Mouse (Mus musculus) CH12.LX (cell line): Measurements from ENCODE around the gene Pipox. TPM values are rescaled to one million over a fixed set of nuclear protein-coding genes. Genes with fewer than 3 reads are reported as not detected.

Source experiments
- DNase-seq: peaks from one replicate; pipeline ENCODE4 v3.0.0-alpha.2; 2013; ENCODE audit errors: extremely low read depth
- H3K27ac ChIP-seq: 2 replicates; pipeline ENCODE4 v1.5.1; 2012; ENCODE audit warnings: low read depth, mild to moderate bottlenecking, control low read depth, moderate library complexity; ENCODE audit not compliant: insufficient read depth
- H3K27me3 ChIP-seq: replicated peaks from 2 replicates; pipeline ENCODE3; 2012; ENCODE audit warnings: inconsistent platforms
- H3K36me3 ChIP-seq, 2 experiments: replicated peaks in 1 of 2; 2 replicates each; pipeline versions ENCODE3 to v1.6.1; 2012; ENCODE audit warnings: inconsistent platforms in 1 of 2, low read length in 1 of 2, mild to moderate bottlenecking in 1 of 2, mixed read lengths in 1 of 2, moderate library complexity in 1 of 2; ENCODE audit not compliant: control insufficient read depth in 1 of 2, insufficient read depth in 1 of 2
- H3K4me1 ChIP-seq, 2 experiments: 2 replicates each; pipeline ENCODE4 v1.6.1; 2012; ENCODE audit warnings: inconsistent platforms in 1 of 2, moderate library complexity in 1 of 2; ENCODE audit not compliant: insufficient read depth in 2 of 2, control insufficient read depth in 1 of 2
- H3K4me2 ChIP-seq: 2 replicates; pipeline ENCODE4 v1.6.1; 2012; ENCODE audit warnings: low read depth, mild to moderate bottlenecking, control low read depth; ENCODE audit not compliant: poor library complexity, insufficient read depth, severe bottlenecking
- H3K4me3 ChIP-seq, 3 experiments: fragments of 150-350 bp in 1 of 3; sonication (generic) in 1 of 3; replicated peaks in 1 of 3; 2 replicates each; pipeline versions ENCODE3 to v1.5.1; 2011 to 2012; ENCODE audit warnings: low read depth in 2 of 3, low read length in 2 of 3, mild to moderate bottlenecking in 2 of 3, moderate library complexity in 2 of 3, control low read depth in 1 of 3, improper control_type of control experiment in 1 of 3, inconsistent platforms in 1 of 3, mixed read lengths in 1 of 3; ENCODE audit not compliant: poor library complexity in 1 of 3
- H3K79me2 ChIP-seq: replicated peaks from 2 replicates; pipeline ENCODE4 v1.6.1; 2012; ENCODE audit warnings: mild to moderate bottlenecking, moderate library complexity; ENCODE audit not compliant: control insufficient read depth, poor library complexity, insufficient read depth, severe bottlenecking; ENCODE audit errors: extremely low read depth
- H3K9ac ChIP-seq: 2 replicates; pipeline ENCODE4 v1.6.1; 2012; ENCODE audit warnings: low read depth, mild to moderate bottlenecking, control low read depth, moderate library complexity; ENCODE audit not compliant: insufficient read depth
- H3K9me3 ChIP-seq: replicated peaks from 2 replicates; pipeline ENCODE3; 2012; ENCODE audit warnings: low read length, inconsistent platforms, mixed read lengths
- BHLHE40 ChIP-seq: IDR thresholded peaks from 2 replicates; pipeline ENCODE4 v1.6.1; 2011; ENCODE audit warnings: mild to moderate bottlenecking, low read depth, low read length, improper control_type of control experiment
- CHD1 ChIP-seq: IDR thresholded peaks from 2 replicates; pipeline ENCODE4 v1.6.1; 2012; ENCODE audit warnings: low read depth, low read length, improper control_type of control experiment, inconsistent platforms
- CHD2 ChIP-seq: IDR thresholded peaks from 2 replicates; pipeline ENCODE4 v1.6.1; 2011; ENCODE audit warnings: low read length, improper control_type of control experiment
- CTCF ChIP-seq, 2 experiments: IDR thresholded peaks in 1 of 2; conservative IDR thresholded peaks in 1 of 2; 2 replicates each; pipeline ENCODE4 v1.5.1; 2011 to 2012; ENCODE audit warnings: low read depth in 2 of 2, low read length in 2 of 2, improper control_type of control experiment in 1 of 2, inconsistent platforms in 1 of 2, mild to moderate bottlenecking in 1 of 2, moderate library complexity in 1 of 2
- ELF1 ChIP-seq: IDR thresholded peaks from 2 replicates; pipeline ENCODE4 v1.6.1; 2014; ENCODE audit warnings: low read depth, mild to moderate bottlenecking, inconsistent platforms, low read length, improper control_type of control experiment
- EP300 ChIP-seq: IDR thresholded peaks from 2 replicates; pipeline ENCODE4 v1.6.1; 2011; ENCODE audit warnings: low read length, improper control_type of control experiment
- HCFC1 ChIP-seq: IDR thresholded peaks from 2 replicates; pipeline ENCODE4 v1.6.1; 2012; ENCODE audit warnings: low read depth, mild to moderate bottlenecking, inconsistent platforms, low read length, improper control_type of control experiment
- IRF4 ChIP-seq: IDR thresholded peaks from 2 replicates; pipeline ENCODE4 v1.6.1; 2014; ENCODE audit warnings: low read depth, mild to moderate bottlenecking, inconsistent platforms, low read length, improper control_type of control experiment
- JUND ChIP-seq: conservative IDR thresholded peaks from 2 replicates; pipeline ENCODE4 v1.6.1; 2011; ENCODE audit warnings: low read depth, low read length, improper control_type of control experiment
- KAT2A ChIP-seq: IDR thresholded peaks from 2 replicates; pipeline ENCODE4 v1.6.1; 2012; ENCODE audit warnings: low read length, improper control_type of control experiment, inconsistent platforms; ENCODE audit not compliant: insufficient replicate concordance
- MAFK ChIP-seq: IDR thresholded peaks from 2 replicates; pipeline ENCODE4 v1.6.1; 2011; ENCODE audit warnings: low read length, improper control_type of control experiment; ENCODE audit not compliant: insufficient replicate concordance
- MAX ChIP-seq: IDR thresholded peaks from 2 replicates; pipeline ENCODE4 v1.6.1; 2011; ENCODE audit warnings: low read length, improper control_type of control experiment
- MAZ ChIP-seq: IDR thresholded peaks from 2 replicates; pipeline ENCODE4 v1.6.1; 2012; ENCODE audit warnings: low read depth, mild to moderate bottlenecking, inconsistent platforms, low read length, improper control_type of control experiment, moderate library complexity
- NRF1 ChIP-seq: IDR thresholded peaks from 2 replicates; pipeline ENCODE4 v1.6.1; 2014; ENCODE audit warnings: low read depth, mild to moderate bottlenecking, inconsistent platforms, low read length, improper control_type of control experiment, moderate library complexity
- POLR2A ChIP-seq: IDR thresholded peaks from 2 replicates; pipeline ENCODE4 v1.6.1; 2011; ENCODE audit warnings: low read depth, mild to moderate bottlenecking, improper control_type of control experiment, low read length
- POLR2AphosphoS2 ChIP-seq: IDR thresholded peaks from 2 replicates; pipeline ENCODE4 v1.6.1; 2011; ENCODE audit warnings: low read depth, low read length, improper control_type of control experiment
- RAD21 ChIP-seq: IDR thresholded peaks from 2 replicates; pipeline ENCODE4 v1.6.1; 2011; ENCODE audit warnings: low read depth, mild to moderate bottlenecking, low read length, improper control_type of control experiment, moderate library complexity
- SIN3A ChIP-seq: IDR thresholded peaks from 2 replicates; pipeline ENCODE4 v1.6.1; 2012; ENCODE audit warnings: low read length, improper control_type of control experiment, inconsistent platforms
- TBP ChIP-seq: conservative IDR thresholded peaks from 2 replicates; pipeline ENCODE4 v1.6.1; 2011; ENCODE audit warnings: low read depth, low read length, improper control_type of control experiment
- UBTF ChIP-seq: IDR thresholded peaks from 2 replicates; pipeline ENCODE4 v1.6.1; 2012; ENCODE audit warnings: low read depth, mild to moderate bottlenecking, inconsistent platforms, low read length, improper control_type of control experiment, moderate library complexity
- USF1 ChIP-seq: IDR thresholded peaks from 2 replicates; pipeline ENCODE4 v1.6.1; 2014; ENCODE audit warnings: low read depth, mild to moderate bottlenecking, inconsistent platforms, low read length, improper control_type of control experiment
- USF2 ChIP-seq: conservative IDR thresholded peaks from 2 replicates; pipeline ENCODE4 v1.6.1; 2011; ENCODE audit warnings: low read depth, low read length, improper control_type of control experiment
- ZMIZ1 ChIP-seq: IDR thresholded peaks from 2 replicates; pipeline ENCODE4 v1.6.1; 2012; ENCODE audit warnings: low read depth, mild to moderate bottlenecking, inconsistent platforms, low read length, improper control_type of control experiment
- ZNF384 ChIP-seq: IDR thresholded peaks from 2 replicates; pipeline ENCODE4 v1.6.1; 2012; ENCODE audit warnings: low read depth, low read length, improper control_type of control experiment, inconsistent platforms
- dilution Hi-C: fragments of 300-500 bp; cut with MboI; formaldehyde crosslinking; loops from 2 replicates; pipeline ENCODE4 v1.14.3; 2020; ENCODE audit warnings: low sequenced_read_pairs; ENCODE audit not compliant: extremely low pct_unique_long_range_greater_than_20kb, extremely low pct_ligation_motif_present
- in situ Hi-C: fragments of 300-500 bp; cut with MboI; formaldehyde crosslinking; loops from 3 replicates; pipeline ENCODE4 v1.14.3; 2019; ENCODE audit warnings: low sequenced_read_pairs, low pct_ligation_motif_present, low pct_unique_long_range_greater_than_20kb, mixed read lengths
- polyA plus RNA-seq: library from polyadenylated mRNA; unstranded; fragments of >175 nt; gene quantifications from 2 replicates; pipeline ENCODE4 v1.2.1, GENCODE M21; 2012; ENCODE audit warnings: low read depth; ENCODE audit not compliant: insufficient read length
- total RNA-seq, 2 experiments: library from RNA; depleted of rRNA; stranded (reverse); fragments of 300-350 nt in 1 of 2; fragments of >200 nt in 1 of 2; gene quantifications; 2 replicates each; pipeline ENCODE4 v1.2.3; 2012 to 2014

The Pipox gene
- total and polyA plus RNA-seq, 3 experiments, result 0.13 to 0.36 (median 0.21) TPM

GRCm38 (mm10) chr11:77876760-77877148 is 17.1 kb downstream of the Pipox start:
- no peak overlapping the region for H3K9ac ChIP-seq
- H3K27ac ChIP-seq, result no peak overlapping the region
- TF ChIP-seq CTCF (conservative IDR thresholded peaks at IDR 0.05 in 1 of 2, IDR thresholded peaks at IDR 0.05 in 1 of 2; ENCODE audit: low read depth in 2 of 2, low read length in 2 of 2) (no peak), TBP (no peak), ELF1 (no peak), SIN3A (no peak), HCFC1 (no peak), USF1 (no peak), USF2 (no peak), UBTF (no peak), MAFK (no peak), JUND (no peak), ZNF384 (no peak), KAT2A (no peak), CHD1 (no peak), EP300 (no peak)
- H3K4me2 ChIP-seq, result no peak overlapping the region
- H3K4me3 ChIP-seq, result no peak overlapping the region
- H3K36me3 ChIP-seq, result no peaks in the 10 kb centered on the region
- no peak for DNase-seq
- no peaks in the 10 kb centered on the region for H3K79me2 ChIP-seq
- in situ Hi-C loops, result no loop called here
- dilution Hi-C loops, result no loop called here
- H3K27me3 ChIP-seq, result no peaks in the 10 kb centered on the region
- H3K9me3 ChIP-seq, result no peaks in the 10 kb centered on the region
- H3K4me1 ChIP-seq, result peaks cover 0 to 18% of the 10 kb centered on the region in 2 experiments; a peak in 2 of 4 replicates

DNA sequence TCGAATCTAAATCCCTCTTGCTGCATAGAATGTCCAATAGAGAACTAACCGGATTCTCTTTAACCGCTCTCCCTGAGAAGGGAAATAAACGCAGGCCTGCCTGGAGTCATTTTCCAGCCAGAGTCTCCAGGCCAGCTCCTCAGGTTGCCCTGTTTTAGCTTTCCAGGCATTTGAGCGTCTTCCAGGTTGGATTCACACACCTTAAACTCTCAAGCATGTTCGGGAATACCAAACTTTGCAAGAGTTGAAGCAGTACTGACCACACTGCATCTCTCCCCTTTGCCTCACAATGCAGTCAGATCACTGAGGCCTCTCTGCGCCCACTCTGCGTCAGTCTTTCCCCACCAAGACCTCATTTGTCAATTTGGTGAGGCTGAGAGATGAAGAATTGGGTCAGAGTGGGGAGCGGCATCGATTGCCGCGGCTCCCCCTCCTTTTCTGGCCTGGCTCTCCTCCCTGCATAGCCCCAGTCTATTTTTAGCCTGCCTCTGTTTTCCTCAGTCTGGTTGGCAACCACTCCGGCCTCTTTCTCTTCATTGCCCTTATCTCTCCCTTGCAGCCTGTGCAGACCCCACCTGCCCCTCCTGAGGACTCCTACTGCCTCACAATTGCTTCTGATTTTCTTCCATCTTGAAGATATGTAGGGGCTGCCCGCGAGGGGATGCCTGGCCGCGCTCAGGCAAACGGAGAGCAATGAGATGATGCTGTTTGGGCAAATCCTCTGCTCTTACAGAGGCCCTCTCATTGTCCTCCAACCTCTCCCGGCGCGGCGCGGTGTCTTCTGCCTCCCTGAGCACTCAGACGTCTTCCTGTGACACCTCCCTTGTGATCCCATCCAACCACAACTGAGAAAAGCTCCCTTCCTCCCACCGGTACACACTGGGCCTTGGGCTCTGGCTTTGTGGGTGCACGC is 17.8 kb downstream of the Pipox start:
- in situ Hi-C loops, result no loop called here
- no peaks in the 10 kb centered on the region for H3K79me2 ChIP-seq
- TF ChIP-seq MAFK, result no peak
- TF ChIP-seq MAZ, result no peak
- TF ChIP-seq IRF4, result no peak
- no peak for TF ChIP-seq NRF1
- no peak for TF ChIP-seq RAD21
- no peak for TF ChIP-seq POLR2AphosphoS2
- no peak for TF ChIP-seq MAX
- no peak for TF ChIP-seq POLR2A
- TF ChIP-seq BHLHE40, result no peak
- no peak for TF ChIP-seq ZMIZ1
- TF ChIP-seq CHD1, result no peak
- no peak for TF ChIP-seq CHD2
- TF ChIP-seq, all 38 proteins: peak for 0
- Histone ChIP-seq H3K27ac (no peak overlapping the region), H3K27me3 (no peaks in the 10 kb centered on the region), H3K4me2 (no peak overlapping the region), H3K4me3 (no peak overlapping the region), H3K9ac (no peak overlapping the region), H3K9me3 (no peaks in the 10 kb centered on the region), H3K36me3 (no peaks in the 10 kb centered on the region), H3K4me1 (peaks cover 0 to 18% of the 10 kb centered on the region in 2 experiments; a peak in 2 of 4 replicates)
- dilution Hi-C loops, result no loop called here
- no peak for DNase-seq
